Mouse (Mus musculus): ENCODE measurements around the gene Rhbdf2. TPM values are rescaled to one million over a fixed set of nuclear protein-coding genes. Genes with fewer than 3 reads are reported as not detected.

Rhbdf2 gene
- total and polyA plus RNA-seq, 2 experiments from 2014 or later = 6.1 to 19.0 TPM

- ATAC-seq (ENCODE audit: insufficient read depth, low read depth) = peak; percentile 56
- peaks cover 13% of the 10 kb centered on the region; the same call in 1 of the 2 replicates for H3K4me1 ChIP-seq (ENCODE audit: control insufficient read depth, insufficient read depth)
- WGBS = 49% methylated on average over 9 of the region's 9 CpGs
Observed at GRCm38 (mm10) chr11:116628712-116629111, 1.9 kb upstream of the Rhbdf2 start.

GRCm38 (mm10) chr11:116627072-116628020, 527 bp upstream of the Rhbdf2 start:
- Histone ChIP-seq H3K36me3 (replicated peaks; ENCODE audit: control insufficient read depth, insufficient read depth, low read length) (no peaks in the 10 kb centered on the region), H3K9ac (replicated peaks; ENCODE audit: low read depth, low read length) (no peak overlapping the region), H3K9me3 (replicated peaks; ENCODE audit: control insufficient read depth, low read length) (no peaks in the 10 kb centered on the region), H3K4me1 (ENCODE audit: control insufficient read depth, insufficient read depth) (peaks cover 21% of the 10 kb centered on the region), H3K4me2 (ENCODE audit: low read depth, low read length) (no peak overlapping the region), H3K27me3 (ENCODE audit: control insufficient read depth, insufficient read depth, low read length) (no peaks in the 10 kb centered on the region), H3K4me3 (ENCODE audit: low read depth, low read length) (no peak overlapping the region), H3K27ac (ENCODE audit: low read depth) (no peak overlapping the region)
- TF ChIP-seq CTCF (IDR thresholded peaks at IDR 0.05; ENCODE audit: low read depth) (peak; percentile 39), EP300 (IDR thresholded peaks at IDR 0.05; ENCODE audit: low read depth) (no peak)
- DNase-seq (ENCODE audit: low spot score) = no peak
- ATAC-seq (ENCODE audit: insufficient read depth, low read depth) = 0 out of 2 replicates have a peak, but pooled peaks have one; percentile 13
- WGBS = 39% methylated on average over 10 of the region's 10 CpGs

More at GRCm38 (mm10) chr11:116628712-116629111, 1.9 kb upstream of the Rhbdf2 start:
- Histone ChIP-seq H3K4me2 (ENCODE audit: low read depth, low read length) (no peak overlapping the region), H3K27me3 (ENCODE audit: control insufficient read depth, insufficient read depth, low read length) (no peaks in the 10 kb centered on the region), H3K27ac (ENCODE audit: low read depth) (no peak overlapping the region), H3K4me3 (ENCODE audit: low read depth, low read length) (no peak overlapping the region), H3K9me3 (replicated peaks; ENCODE audit: control insufficient read depth, low read length) (no peaks in the 10 kb centered on the region), H3K9ac (replicated peaks; ENCODE audit: low read depth, low read length) (no peak overlapping the region), H3K36me3 (replicated peaks; ENCODE audit: control insufficient read depth, insufficient read depth, low read length) (no peaks in the 10 kb centered on the region)
- TF ChIP-seq CTCF (IDR thresholded peaks at IDR 0.05; ENCODE audit: low read depth) (peak; percentile 99), EP300 (IDR thresholded peaks at IDR 0.05; ENCODE audit: low read depth) (no peak)
- DNase-seq (ENCODE audit: low spot score) = peak; percentile 83

GRCm38 (mm10) chr11:116625081-116626000, 1.5 kb downstream of the Rhbdf2 start:
- H3K4me1 ChIP-seq (ENCODE audit: control insufficient read depth, insufficient read depth) = peaks cover 35% of the 10 kb centered on the region
- H3K4me3 ChIP-seq (ENCODE audit: low read depth, low read length) = no peak overlapping the region
- no peak overlapping the region for H3K9ac ChIP-seq (replicated peaks; ENCODE audit: low read depth, low read length)
- WGBS = 53% methylated on average over 17 of the region's 17 CpGs
- DNase-seq (ENCODE audit: low spot score) = no peak
- no peak for ATAC-seq (ENCODE audit: insufficient read depth, low read depth)
- peak; percentile 52 for TF ChIP-seq CTCF (IDR thresholded peaks at IDR 0.05; ENCODE audit: low read depth)
- TF ChIP-seq EP300 (IDR thresholded peaks at IDR 0.05; ENCODE audit: low read depth) = no peak
- no peak overlapping the region for H3K27ac ChIP-seq (ENCODE audit: low read depth)
- H3K4me2 ChIP-seq (ENCODE audit: low read depth, low read length) = no peak overlapping the region
- H3K27me3 ChIP-seq (ENCODE audit: control insufficient read depth, insufficient read depth, low read length) = no peaks in the 10 kb centered on the region
- H3K9me3 ChIP-seq (replicated peaks; ENCODE audit: control insufficient read depth, low read length) = no peaks in the 10 kb centered on the region
- no peaks in the 10 kb centered on the region for H3K36me3 ChIP-seq (replicated peaks; ENCODE audit: control insufficient read depth, insufficient read depth, low read length)

- ATAC-seq (ENCODE audit: insufficient read depth, low read depth) (peak; percentile 63), DNase-seq (ENCODE audit: low spot score) (peak; percentile 56)
- TF ChIP-seq CTCF (IDR thresholded peaks at IDR 0.05; ENCODE audit: low read depth) (no peak), EP300 (IDR thresholded peaks at IDR 0.05; ENCODE audit: low read depth) (no peak)
- Histone ChIP-seq H3K27ac (ENCODE audit: low read depth) (peak overlapping the region; percentile 60), H3K4me1 (ENCODE audit: control insufficient read depth, insufficient read depth) (peaks cover 45% of the 10 kb centered on the region), H3K36me3 (replicated peaks; ENCODE audit: control insufficient read depth, insufficient read depth, low read length) (no peaks in the 10 kb centered on the region), H3K9me3 (replicated peaks; ENCODE audit: control insufficient read depth, low read length) (no peaks in the 10 kb centered on the region), H3K9ac (replicated peaks; ENCODE audit: low read depth, low read length) (peak overlapping the region; percentile 77), H3K4me2 (ENCODE audit: low read depth, low read length) (peak overlapping the region; percentile 85), H3K4me3 (ENCODE audit: low read depth, low read length) (peak overlapping the region; percentile 71), H3K27me3 (ENCODE audit: control insufficient read depth, insufficient read depth, low read length) (no peaks in the 10 kb centered on the region)
- WGBS = 15% methylated on average over 33 of the region's 42 CpGs
Observed at GRCm38 (mm10) chr11:116624131-116624832, 2.5 kb downstream of the Rhbdf2 start.
